Mouse (Mus musculus) layer of hippocampus, postnatal 14 days (tissue): Measurements from ENCODE around the gene Tifa. TPM values are rescaled to one million over a fixed set of nuclear protein-coding genes. Genes with fewer than 3 reads are reported as not detected.

Source experiments
- DNase-seq, 2 experiments: peaks; one replicate each; pipeline ENCODE4 v3.0.0; 2021 to 2022; ENCODE audit warnings: low spot score in 2 of 2, mixed read lengths in 1 of 2
- total RNA-seq, 2 experiments: library from RNA; stranded (reverse); gene quantifications; 2 replicates each; pipeline ENCODE4 v1.2.3; 2021

The Tifa gene
- total RNA-seq, 2 experiments from 2014 or later: 4.2 to 5.0 TPM

DNA sequence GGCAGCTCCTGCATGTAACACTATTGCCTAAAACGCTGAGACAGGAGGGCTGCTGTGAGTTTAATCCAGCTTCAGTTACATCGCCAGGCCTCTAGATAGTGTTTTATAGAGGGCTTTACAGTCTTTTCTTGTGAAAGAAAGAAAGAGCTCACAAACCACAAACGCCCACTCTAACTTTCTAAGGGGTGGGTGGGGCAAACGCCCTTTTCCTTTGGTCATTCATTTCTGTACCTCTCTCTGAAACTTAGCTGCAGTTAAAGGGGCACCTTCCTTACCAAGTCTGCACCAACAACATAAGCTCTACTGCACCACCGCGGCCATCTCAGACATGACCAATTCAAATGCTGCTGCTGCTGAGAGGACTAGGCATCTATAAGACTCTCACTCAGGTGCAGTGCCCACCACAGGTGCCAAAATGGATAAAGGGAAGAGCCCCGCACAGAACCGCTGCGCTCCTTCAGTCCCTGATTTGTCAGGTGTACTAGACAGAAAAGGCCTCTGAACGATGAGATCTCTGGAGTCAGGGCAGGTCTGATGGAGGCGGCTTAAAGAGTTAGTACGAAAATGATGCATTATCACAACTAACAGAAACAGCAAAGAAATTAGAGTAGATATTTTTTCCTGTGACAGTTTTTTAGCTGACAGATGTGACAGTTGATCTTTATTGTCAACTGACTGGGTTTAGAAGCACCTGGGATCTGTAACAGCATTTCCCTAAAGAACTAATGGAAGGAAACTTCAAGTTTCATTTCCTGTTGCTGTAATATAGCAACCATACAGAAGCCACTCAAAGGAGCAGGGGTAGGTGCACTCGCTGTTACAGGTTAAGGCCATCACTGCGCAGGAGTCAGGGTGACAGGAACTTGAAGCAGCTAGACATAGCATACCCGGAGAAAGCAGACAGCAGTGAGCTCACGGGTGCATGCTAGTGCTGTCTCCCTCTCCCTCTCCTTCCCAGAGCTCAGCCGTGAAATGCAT is 34.6 kb downstream of the Tifa start:
- DNase-seq: no peak

DNA sequence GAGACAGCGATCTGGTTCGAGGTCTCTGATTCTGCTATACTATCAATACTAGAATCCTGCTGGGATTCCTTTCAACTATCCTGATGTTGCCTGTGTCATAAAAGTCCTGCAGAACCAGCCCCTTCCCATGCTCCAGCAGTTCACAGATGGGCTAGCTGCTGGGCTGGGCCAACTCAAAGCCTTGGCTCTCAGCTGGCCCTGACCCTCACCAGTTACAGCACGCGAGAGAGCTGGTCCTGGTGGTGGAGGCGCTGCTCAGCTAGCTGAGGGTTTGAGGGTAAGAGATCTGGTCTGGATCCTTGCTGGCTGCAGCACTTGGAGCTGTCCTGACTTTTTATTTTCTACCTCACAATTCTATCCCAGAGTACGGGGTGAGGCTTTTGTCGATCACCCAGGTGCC is 36.9 kb downstream of the Tifa start:
- no peak for DNase-seq

DNA sequence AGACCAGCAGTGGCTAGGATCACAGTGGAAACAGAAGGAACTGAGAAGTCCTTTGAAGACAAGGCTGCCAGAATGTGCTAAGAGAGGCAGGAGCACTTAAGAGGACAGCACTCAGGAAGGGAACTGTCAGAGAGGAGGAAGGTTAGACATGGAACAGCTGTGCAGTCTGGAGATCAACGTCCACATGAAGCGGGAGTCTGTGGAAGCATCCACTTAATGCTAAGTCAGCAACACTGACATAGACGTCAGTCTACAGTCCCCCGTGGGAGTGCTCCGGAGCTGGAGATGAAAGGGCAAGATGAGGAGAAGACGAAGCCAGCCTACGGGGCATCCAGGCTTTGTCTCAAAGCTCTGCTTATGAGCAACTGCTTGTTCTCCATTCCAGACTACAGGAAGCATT is 37.5 kb downstream of the Tifa start:
- no peak for DNase-seq

DNA sequence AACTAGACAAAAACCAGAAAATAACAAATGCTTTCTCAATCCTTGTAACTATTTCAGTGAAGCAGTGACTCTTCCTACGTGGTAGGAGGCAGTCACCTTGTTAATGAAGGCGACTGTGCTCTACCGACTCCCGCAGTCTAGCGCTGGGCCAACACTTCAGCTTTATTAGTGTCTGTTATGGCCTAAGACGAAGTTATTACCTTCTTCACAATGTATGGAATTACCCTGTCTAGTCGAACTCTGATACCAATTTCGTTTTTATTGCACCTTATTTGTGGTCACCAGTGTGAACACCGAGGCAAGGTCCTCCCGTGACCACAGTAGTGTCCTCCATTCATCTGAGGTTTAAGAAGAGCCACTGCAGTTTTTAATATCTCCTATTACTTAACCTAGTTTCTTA is 40.6 kb downstream of the Tifa start:
- no peak for DNase-seq

DNA sequence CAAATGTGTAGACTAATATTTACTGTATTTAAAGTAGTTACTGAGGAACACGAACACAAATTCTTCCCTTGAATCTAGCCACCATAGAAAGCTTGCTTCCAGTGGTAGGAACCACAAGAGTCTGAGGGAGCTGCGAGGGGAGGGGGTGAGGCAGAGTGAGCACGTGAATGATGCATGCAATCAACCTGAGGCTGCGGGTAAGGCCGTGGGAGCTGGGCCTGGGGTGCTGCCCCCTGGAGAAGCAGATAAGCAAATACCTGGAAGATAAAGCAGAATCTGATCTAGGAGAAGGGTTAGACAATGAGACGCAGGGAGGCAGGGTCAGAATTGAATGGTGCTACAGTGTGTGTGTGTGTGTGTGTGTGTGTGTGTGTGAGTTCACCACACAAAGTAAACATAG is 41.5 kb downstream of the Tifa start:
- no peak for DNase-seq

DNA sequence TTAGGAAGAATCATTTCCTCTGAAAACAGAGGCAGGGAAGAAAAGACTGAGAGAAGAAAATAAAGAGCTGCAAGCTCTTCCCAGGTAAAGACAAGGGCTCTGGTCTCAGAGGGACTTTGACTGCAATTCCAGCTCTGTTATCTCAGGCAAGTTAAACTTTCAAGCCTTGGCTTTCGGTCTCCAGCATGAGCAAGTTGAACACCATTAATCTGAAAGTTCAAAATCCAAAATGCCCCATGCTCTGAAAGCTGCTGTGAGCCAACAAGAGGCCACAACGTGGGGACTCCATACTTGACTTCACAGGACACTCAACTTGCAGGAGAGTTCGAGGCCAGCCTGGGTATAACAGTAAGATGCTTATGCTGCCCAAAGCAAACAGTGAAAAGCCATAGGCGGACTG is 44.4 kb downstream of the Tifa start:
- no peak for DNase-seq

DNA sequence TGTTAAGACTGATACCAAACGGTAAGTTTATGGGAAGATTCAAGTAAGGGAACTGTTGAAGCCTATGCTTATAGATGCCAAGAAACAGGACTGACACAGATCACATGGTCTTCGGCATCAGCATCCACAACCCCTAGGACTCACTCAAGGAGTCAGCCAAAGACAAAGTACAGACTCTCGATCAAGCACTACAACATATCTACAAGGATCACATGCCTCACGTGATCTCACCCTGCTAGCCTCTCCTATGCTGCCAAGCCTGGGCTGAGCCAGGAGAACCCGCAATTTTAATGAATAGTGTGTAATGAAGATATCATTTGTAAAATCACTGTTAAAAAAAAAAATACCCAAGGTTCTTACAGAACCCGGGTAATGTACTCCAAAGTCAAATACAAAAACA is 46.0 kb downstream of the Tifa start:
- no peak for DNase-seq

DNA sequence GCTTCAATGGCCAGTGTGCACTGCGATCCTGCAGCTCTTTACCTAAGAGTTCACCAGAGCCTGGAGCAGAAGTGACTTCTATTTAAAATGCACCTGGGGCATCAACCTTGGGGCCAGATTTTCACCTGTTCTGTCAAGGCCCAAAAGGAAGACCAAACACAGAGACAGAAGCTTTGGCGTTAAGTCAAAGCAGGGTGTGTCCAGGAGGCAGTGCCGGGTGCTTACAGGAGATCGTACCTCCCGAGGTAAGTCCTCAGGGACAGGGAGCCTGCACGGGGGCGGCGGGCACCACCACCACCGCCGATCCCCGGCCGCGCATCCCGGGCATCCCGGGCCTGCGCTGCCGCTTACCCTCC is 47.2 kb downstream of the Tifa start:
- DNase-seq: peak in 1 of 2 experiments; percentile 16

DNA sequence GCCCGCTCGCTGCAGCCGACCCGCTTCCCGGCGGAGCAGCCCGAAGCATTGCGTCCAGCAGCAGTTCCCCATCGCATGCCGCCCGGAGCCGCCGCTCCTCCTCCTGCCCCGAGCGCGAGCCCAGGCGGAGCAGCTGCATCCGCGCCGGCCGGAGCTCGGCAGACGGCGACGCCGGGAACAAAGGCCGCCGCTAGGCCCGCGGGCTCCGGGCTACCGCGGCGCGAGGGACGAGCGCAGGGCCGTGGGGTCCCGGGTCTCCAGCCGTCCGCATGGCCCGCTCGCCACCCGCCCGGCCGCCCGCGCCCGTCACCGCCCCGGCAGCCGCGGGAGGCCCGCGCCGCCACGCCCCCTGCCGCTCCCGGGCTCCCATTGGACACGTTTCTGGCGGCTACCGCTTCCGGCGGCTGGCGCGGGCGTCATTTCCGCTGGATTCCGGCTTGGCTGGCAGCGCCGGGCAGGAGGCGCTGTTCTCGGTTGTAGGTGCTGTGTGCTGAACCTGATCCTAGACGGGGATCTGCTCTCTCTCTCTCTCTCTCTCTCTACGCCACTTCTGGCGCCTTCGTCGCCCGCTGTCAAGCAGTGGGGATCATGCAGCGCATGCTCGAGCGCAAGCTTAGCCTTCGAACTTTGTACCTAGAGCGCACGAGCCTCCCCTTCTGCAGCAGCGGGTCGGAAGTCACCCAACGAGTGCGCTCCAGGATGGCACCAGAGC is 47.7 kb downstream of the Tifa start, which contains the start of gene Ap1ar:
Gene Ap1ar (minus strand): TSS at position 370 of the 712 bp plus-strand sequence.
- peak; percentile 97 for DNase-seq

DNA sequence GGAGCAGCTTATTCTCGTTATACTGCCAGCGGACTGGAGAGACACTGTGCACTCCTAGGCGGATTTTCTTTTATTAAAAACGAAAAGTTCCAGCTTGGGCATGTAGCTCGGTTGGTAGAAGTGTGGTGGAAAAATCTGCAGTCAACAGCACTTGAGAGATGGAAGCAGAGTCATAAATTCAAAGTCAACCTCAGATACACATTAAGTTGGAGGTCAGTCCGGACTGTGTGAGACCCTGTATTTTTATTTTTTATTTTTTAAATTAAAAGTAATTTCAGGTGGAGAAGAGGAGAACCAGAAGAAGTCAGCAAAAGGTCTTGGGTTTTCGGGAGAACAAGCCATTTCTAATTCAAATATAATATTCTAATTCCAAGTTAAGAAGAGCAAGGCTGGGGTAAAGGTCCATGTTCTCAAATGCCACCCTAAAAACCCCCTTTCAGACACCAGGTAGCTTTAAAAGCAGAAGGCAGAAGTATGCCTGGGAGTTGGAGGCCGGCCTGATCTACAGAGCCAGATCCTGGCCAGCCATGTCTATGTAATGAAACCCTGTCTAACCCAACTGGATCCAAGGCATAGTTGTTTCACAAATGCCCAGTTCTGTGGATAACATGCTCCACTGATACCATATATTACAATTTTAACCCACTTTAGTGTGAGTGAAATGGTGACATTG is 48.5 kb downstream of the Tifa start:
- DNase-seq: no peak

DNA sequence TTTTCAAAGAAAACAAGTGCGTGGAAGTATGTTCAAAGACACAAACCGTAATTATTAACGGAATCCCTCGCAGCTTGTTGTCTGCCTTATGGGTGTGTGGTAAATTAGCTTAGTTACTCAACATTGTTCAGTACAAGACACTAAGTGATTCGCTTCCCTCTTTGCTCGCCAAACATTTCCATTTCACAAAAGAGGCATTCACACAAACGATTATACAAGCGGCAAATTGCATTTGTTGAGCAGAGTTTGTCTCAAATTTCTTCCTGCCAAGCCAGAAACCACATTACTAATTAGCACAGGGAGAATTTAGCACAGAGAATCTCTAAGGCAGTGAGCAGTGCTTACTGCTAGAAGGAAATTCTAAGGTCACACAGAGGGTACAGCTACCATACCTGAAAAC is 52.3 kb downstream of the Tifa start:
- no peak for DNase-seq

DNA sequence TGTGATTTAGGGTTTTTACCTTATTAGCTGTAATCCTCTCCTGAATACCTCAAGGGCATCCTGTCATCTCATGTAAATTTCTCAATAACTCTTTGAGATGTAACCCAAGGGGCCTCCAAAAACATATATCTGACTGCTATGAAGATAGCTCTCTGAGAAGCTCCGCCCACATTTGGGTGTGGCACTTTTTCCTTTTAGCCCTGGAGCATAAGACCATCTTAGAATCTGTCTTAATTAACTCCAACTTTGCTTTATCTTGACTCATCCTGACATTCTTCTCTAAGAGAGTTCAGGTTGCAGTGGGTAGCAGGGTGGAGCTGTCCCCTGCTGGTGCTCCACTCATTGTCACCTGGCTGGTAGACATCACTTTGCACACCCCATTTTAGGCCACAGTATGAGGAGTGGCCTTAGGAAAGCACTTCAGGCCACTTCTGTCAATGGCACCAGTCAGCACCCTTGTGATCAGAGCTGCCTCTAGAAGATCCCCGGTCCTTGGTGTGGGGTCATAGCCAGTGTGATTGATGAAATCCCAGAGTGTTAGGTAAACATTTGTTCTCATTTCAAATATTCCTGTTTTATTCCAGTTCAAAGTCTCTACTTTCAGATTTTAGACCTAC is 53.8 kb downstream of the Tifa start:
- DNase-seq: no peak

DNA sequence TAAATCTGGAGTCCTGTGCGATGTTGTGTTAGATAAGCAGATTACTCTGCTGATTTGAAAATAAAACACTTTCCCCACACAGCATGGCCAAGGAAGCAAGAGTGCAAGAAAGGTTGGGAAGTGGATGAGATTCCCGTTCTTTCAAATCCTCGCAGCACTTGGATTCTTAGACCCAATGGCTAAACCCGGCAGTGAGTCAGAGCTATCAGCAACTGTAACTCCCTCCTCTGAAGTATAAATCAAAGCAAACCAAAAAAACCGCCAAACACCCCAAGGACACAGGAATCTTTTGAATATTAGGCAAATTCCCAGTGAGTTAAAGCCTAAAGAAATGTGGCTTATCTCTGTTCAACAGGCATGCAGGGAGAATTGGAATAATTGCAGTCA is 54.3 kb downstream of the Tifa start:
- DNase-seq: no peak

DNA sequence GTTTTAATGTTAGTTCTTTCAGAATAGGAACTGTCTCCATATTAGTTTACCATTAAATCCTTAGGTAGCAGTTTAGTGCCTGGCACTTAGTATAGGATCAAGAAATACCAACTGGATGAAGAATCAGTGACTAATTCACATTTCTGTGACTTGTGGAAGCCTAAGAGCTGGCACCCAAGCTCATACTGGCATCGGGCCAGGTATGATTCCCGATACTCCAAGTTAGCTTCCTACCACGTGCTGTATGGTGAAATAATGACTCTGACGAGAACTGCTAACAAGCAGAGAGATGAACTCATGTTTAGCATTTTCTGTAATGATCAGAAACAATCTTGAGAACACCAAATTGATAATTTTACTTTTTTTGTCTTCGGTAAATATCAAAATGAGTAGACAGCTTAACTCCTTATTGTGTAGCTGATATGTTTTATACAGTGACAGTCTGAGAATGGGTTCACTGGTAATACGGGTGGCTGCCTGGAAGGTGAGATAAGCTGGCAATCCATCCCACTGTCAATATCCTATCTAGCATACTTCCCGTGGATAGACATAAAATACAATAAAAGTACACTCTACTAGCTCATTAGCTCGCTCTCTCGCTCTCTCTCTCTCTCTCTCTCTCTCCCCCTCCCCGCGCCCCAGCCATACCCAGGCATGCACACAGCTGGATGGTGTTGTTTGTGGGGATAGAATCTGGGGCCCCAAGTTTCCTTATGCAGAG is 58.6 kb downstream of the Tifa start:
- no peak for DNase-seq

DNA sequence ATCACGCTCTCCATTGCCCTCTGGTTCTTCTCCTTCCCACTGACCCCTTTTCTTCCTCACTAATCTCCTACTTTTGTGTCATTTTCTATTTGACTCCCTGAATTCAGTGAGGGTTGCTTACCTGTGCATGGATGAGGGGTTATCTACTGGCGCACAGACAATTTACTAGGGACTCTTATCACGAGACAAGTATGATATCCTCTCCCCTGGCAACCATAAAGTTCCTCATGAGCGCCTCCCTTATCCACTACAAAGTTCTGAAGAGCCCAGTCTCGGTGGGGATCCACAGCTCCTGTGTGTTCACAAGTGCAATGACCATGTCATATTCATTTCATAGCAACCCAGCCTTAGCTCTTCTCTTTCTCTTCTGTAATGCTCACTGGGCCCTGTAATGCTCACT is 60.3 kb downstream of the Tifa start:
- DNase-seq: no peak

DNA sequence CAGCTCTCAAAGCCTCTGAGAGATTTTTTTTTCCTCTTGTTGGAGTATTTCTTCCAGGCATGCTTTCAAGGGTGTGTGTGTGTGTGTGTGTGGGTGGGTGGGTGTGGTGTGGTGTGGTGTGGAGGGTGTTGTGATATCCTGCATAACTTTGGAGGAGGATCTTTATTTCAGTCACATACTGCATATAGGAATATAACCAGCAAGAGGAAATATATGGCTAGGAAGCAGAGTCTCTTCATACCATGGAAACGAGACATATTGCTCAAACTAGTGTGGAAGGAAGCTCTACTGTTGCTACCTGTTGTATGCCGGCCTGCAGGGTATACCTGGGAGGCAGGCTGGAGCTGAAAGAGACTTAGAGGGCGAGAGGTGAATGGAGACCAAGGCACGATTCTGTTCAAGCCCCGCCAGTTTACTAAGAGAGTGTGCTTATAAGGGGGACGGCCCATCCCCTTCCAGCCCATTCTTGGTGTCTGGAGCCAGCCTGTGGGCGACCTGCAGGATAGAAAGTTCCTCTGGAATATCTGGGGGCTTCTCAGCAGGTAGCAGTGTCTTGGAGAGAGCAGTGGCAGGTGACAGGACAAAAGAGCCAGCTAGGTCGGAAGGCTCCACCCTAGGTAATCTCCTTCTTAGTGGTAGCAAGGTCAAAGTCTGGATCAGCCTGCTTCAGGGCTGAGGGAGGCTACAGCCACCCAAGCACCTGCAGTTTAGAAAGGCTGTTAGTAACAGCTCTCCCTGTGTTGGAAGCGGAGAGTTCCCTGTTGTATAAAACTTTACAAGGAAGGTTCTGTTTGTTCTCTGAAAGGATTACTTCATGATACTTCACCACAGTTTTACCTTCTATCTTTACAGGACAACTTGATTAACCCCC is 61.4 kb downstream of the Tifa start:
- DNase-seq: no peak

DNA sequence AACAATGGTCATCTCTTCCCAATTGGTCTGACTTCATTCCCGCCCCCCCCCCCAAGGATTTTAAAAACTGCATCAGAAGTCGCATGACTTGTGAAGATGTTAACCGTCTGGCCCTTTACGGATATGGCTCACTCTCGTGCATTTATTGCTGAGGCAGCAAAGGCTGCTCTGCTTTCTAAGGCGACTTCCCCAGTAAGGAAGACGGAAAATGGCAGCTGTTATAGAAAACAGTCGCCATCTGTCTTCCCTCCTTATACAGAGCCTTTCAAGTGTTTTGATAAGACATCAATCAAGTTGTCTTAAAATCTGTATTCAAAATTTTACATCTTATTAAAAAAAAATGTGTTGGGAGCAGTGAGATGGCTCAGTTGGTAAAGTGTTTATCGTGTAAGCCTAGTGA is 63.1 kb downstream of the Tifa start:
- peak in 1 of 2 experiments; percentile 42 for DNase-seq

DNA sequence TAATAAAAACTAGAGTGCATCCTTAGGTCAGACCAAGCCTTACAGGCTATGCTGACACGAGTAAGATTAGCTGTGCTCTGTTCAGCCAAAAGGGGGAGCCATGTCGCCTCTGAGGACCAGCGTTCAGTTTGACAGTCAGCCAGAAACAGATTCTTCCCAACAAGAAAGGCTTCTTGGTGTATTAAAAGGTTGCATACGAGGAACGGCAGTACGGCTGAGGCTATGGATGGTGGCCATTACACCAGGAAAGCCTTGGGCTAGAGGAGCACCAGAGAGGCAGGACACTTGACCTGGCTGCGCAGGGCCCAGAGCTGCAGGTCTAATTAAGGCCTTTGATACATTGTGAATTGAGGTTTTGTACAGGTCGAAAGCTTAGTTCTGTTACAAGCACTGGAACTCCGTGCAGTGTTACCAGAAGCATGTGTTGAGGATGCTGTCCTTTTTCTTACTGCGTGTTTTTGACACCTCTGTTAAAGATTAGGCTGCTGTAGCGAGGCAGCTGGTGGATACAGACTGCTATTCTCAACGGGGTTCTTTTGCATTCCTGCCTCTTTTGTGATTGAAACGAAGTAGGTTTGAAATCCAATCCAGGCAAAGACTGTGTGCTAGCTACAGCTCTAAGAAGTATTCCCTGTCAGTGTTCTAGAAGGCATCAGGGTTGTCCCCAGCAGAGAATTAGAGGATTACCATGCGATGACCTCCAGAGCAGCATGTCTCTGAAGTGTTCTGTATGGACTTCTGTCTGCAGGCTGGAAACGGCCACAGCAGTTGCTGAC is 64.0 kb downstream of the Tifa start:
- DNase-seq: peak; percentile 61 to 79

DNA sequence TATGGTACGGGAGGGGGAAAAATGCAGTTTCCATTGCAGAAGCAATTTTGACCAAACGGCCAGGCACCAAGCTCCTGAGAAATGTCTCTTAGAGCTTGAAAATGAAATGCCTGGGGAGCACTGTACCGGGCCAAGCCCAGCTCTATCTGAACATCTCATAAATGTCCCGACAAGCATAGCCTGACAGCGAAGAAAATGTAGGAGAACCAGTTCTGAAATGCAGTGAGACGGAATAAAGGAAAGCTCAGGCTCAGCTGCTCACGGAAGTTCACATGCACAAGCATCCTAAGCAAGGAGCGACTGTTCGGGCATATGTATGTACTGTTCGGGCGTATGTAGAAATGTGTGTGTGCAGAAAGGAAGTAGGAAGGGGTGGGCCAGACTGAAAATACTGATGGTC is 71.7 kb downstream of the Tifa start:
- no peak for DNase-seq
